Mouse (Mus musculus) ES-CJ7 (cell line): ENCODE measurements around the gene Apoe.

Source experiments
- DNase-seq: peaks from one replicate; pipeline ENCODE4 v3.0.0; 2011; ENCODE audit warnings: low read depth, low spot score

The Apoe gene

DNA sequence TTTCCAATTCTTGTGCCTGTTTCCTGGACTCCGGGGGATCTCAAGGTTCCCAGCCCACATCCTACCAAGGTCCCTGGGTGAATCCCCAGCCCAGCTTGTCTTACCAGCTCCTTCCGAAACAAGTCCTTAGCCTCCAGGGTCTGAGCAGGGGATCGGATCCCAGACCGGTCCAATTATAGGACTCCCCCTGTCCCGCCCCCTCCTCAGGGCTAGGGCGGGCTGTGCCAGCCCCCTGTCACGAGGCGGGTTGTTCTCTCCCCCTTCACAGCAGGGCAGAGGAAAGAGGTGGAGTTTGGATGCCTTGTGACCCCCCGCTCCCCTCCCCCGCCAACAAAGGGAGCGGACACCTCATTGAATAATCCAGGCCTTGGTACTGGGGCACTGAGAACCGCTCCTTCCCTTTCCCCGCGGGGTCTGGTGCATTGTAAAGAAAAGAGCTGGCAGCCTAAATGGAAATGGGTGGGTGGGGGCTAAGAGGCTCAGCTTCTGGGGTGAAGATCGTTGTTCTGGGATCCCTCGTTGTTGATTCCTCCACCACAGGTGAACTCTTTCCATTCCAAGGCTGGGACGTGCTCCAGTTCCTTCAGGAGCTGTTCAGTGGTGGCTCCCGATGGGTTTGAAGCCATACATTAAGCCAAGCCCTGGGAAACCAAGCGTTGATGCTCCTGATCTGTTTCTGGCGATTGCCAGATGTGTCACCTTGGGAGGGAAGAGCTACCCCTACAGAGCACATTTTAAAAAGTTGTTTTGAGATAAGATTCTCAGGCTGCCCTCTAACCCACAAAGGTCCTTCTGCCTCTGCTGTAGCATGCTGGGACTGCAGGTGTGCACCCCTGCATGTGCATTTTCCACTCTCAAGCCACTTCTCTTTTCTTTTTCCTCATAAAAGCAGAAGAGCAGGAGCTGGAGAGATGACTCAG, at the start of gene Apoe:
Gene Apoe, minus strand, starts transcription at position 282 of the 920 bp plus-strand sequence.
- peak; percentile 88 for DNase-seq

DNA sequence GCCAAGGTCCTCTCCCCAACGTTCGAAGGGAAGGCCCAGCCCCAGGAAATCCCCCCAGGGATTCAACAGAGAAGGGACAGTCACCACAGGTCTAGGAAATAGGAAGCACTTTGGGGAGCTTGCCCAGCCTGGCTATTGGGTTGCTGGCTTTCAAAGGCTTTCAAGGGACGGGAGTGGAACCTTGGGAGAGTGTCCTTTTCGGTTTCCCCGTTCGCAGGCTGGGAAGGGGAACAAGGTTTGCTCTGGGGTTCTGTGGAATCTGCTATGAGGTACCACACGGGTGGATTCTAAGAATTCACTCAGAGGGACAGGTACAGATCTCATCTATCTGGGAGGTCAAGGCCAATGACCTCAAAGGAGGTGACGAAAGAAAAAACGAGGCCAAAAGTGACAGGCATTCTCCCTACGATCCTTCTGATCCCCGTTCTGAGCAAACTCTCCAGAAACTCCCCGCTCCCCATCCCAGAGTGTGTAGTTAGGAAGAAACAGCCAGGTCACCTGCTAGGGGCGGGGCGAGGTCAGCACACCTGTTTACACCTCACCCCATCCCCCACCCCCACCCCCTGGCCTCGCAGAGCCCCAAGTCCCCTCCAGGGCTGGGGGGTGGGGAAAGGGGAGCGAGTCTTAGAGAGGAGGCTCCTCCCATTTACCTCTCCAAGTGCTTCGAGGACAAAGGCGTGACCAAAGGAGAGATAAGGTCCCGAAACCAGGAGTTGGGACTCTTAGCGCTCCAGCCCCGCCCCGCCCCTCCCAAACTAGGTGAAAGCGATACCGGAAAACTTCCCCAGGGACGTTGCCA, 48.6 kb upstream of the Apoe start:
- peak; percentile 92 for DNase-seq

DNA sequence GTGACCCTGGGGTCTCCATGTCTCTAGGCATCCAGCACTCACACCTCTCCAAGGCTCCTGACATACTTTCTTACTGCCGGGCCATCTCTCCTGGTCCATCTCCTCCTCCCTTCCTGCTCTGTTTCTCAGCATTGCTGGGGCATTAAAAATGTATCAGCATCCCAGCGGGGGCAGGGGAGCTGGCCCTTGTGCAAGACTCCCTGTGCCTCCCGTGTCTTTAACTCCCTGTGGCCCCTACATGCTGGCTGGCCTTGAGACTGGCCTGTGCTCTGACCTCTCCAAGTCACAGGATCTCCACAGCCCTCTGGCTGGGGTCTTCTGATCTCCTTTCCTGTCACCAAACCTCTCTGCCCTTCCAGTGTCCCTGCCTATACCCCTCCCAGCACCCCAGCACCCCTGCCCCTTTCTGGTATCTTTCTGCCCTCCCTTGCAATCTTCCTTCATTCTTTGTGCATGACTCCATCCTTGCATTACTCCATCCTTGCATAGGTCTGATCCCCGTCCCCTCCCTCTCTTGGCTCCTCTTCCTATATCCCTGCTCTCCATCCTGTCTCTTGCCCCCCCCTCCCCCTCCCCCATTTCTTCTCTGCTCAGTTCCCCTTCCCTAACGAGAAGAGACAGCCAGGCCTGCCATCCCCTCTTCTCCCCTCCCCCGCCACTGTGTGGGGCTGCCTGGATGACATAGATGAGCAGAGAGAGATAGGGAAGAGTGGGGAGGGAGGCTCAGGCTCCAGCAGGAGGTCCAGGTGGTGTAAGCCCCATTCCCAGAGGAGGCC, 47.6 kb upstream of the Apoe start:
- DNase-seq: peak; percentile 65

DNA sequence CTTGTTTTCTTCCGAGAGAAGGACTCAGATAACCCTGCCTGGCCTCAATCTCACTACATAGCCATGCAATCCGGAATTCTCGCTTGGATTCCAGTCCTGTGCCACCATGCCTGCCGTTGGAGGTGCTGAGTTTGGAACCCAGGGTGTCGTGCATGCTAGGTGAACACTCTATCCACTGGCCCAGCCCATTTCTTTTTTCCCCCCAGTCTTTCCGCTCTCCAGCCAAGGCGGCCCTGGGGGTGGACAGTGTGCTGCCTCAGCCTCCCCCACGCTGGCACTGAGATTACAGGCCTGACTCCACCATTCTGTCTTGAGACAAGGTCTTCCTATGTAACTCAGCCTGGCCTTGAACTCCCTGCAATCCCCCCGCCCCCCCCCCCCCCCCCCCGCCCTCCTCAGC, 47.0 kb upstream of the Apoe start:
- DNase-seq: no peak

- no peak for DNase-seq
These were observed 45.8 kb upstream of the Apoe start for GRCm38 (mm10) chr7:19744590-19745385.

DNA sequence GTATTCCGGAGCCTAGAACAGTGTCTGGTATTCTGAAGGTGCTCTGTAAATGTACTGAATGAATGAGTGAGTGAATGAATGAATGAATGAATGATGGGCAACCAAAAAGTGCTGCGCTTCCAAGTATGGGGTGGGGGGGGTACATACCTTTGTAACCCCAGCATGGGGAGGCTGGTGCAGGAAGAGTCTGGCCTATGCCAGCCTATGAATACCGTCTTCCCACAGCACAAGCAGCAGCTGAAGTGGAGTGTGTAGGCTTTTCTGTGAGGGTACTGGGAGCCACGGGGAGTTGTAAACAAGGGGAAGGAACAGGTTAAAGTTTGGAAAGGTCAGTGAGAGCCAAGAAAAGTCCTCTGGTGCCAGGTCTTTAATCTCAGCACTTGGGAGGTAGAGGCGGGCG, 44.8 kb upstream of the Apoe start:
- no peak for DNase-seq

GRCm38 (mm10) chr7:19742468-19742867, 43.5 kb upstream of the Apoe start:
- DNase-seq: peak; percentile 52

GRCm38 (mm10) chr7:19741329-19742031, 42.5 kb upstream of the Apoe start:
- peak; percentile 97 for DNase-seq

DNA sequence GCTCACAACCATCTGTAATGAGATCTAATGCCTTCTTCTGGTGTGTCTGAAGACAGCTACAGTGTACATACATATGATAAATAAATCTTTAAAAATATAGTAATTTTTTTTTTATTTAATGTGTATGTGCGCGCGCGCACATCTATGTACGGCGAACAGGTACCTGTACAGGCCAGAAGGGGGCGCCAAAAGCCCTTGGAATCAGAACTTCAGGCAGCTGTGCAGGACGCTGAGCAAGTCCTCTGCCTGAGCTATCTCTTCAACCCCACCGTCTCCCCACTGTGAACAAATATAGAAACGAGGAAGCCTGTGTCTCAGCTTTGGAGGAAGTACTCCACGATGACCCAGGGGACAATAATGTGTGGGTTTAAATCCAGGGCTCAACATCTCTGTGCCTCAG, 41.3 kb upstream of the Apoe start:
- DNase-seq: peak; percentile 79

DNA sequence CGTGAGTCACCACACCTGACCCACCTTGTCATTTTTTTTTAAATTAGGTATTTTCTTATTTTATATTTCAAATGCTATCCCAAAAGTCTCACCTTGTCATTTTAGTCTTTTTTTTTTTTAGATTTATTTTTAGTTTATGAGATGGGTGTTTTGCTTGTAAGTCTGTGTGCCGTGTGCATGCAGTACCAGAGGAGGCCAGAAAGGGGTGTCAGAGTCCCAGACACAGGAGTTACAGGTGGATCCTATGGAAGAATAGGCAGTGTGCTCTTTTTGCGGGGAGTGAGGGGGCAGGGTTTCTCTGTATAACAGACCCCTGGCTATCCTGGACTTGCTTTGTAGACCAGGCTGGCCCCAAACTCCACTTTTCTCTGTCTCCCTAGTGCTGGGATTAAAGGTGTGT, 39.8 kb upstream of the Apoe start:
- peak; percentile 58 for DNase-seq

GRCm38 (mm10) chr7:19736389-19737057, 37.5 kb upstream of the Apoe start:
- no peak for DNase-seq

- no peak for DNase-seq
These were observed 35.2 kb upstream of the Apoe start for GRCm38 (mm10) chr7:19734178-19734666.

DNA sequence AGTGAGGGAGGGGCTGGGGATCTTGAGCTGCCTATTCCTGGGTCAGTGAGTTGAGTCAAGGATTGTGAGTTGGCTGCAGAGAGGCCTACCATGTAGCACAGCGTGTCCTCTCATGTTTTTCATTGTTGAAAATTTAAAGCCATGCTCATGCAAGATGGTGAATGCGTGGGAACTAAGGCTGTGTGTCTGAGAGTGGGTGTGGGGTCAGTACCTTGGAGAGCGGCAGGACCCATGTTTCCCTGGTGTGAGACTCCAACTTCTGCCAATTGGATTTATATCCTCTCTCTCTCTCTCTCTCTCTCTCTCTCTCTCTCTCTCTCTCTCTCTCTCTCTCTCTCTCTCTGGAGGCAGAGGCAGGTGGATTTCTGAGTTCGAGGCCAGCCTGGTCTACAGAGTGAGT, 27.6 kb upstream of the Apoe start:
- DNase-seq: no peak

DNA sequence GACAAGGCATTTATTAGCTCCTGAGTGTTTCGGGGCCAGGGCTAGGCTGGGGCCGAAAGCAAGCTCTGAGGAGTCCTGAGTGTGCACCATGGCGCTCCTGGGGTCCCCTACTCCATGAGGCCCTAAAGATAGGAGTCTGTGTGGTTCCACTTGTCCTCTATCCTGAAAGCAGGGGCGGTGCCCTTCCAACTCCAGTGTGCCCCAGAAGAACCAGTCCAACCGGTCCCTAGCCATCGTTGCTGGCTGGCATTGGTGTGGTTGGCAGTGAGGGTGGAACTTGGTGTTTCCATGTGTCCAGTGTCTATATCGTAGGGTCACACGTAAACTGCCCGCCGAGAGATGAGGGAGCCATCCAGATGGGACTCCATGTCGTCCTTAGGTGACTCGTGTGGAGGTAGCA, 25.2 kb upstream of the Apoe start:
- DNase-seq: no peak

DNA sequence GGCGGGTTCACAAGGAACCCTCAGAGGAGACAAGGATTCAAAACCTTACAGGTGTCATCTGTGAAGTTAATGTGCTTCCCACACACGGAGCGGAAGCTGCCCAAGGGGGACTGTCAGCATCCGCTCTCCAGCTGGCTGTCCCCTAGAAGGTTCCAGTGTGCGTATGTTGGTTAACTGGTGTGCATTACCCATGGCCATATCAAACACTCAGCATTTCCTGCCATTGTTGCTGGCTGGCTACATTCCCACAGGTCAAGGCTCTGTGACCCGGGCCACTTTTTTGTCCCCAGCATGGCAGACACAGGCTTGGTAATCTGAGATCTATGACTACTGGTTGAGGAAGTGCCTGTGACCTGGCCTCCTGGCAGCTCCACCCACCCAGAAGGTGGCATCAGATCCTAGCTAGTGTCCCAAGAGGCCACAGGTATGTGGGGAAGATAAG, 23.8 kb upstream of the Apoe start:
- DNase-seq: no peak

- DNase-seq: no peak
These were observed 20.2 kb upstream of the Apoe start for GRCm38 (mm10) chr7:19719200-19719599.

GRCm38 (mm10) chr7:19718297-19718952, 19.4 kb upstream of the Apoe start:
- DNase-seq: no peak

DNA sequence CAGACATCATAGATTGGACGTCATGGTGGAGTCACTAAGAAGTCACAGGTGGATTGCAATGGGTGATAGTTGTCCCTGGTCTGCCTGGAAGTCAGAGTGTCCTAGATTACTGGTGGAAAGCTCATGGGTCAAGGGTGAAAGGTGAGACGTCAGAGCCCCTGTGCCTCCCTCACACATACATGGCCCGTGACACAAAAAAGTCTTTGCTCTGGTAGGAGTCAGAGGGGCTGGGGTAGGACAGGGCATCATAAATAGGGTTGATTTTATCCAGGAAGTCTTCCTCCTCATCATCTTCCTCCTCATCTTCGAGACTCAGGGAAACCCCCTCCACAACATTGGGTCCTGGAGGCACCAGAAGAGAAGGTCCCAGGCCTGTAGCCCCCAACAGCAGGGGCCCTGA, 18.4 kb upstream of the Apoe start:
- no peak for DNase-seq

GRCm38 (mm10) chr7:19716822-19717221, 17.8 kb upstream of the Apoe start:
- DNase-seq: no peak
